Mouse (Mus musculus) cerebellum, adult 2 months (tissue): ENCODE measurements around the gene Tfap4. TPM values are rescaled to one million over a fixed set of nuclear protein-coding genes. Genes with fewer than 3 reads are reported as not detected.
A peak's percentile ranks its signal among the peaks of the same experiment; 100 is the strongest.

Experiments
- DNase-seq, 2 experiments: peaks; one replicate each; pipeline ENCODE4 v3.0.0; 2021
- H3K27ac ChIP-seq: fragments of 200-500 bp; 2 replicates; pipeline ENCODE4 v1.5.1; 2012; ENCODE audit warnings: low read length, control low read depth, inconsistent platforms; ENCODE audit not compliant: insufficient read depth
- H3K27me3 ChIP-seq: fragments of 200-500 bp; 2 replicates; pipeline ENCODE4 v1.6.1; 2012; ENCODE audit warnings: inconsistent platforms, mild to moderate bottlenecking, low read length, moderate library complexity; ENCODE audit not compliant: control insufficient read depth, insufficient read depth
- H3K4me1 ChIP-seq: fragments of 200-500 bp; 2 replicates; pipeline ENCODE4 v1.6.1; 2011; ENCODE audit warnings: low read length; ENCODE audit not compliant: control insufficient read depth, insufficient read depth
- H3K4me3 ChIP-seq: fragments of 200-500 bp; replicated peaks from 2 replicates; pipeline ENCODE3; 2011; ENCODE audit warnings: mild to moderate bottlenecking, low read depth, low read length, control low read depth; ENCODE audit not compliant: insufficient read depth
- CTCF ChIP-seq: fragments of 200-500 bp; IDR thresholded peaks from 2 replicates; pipeline ENCODE4 v1.5.1; 2011; ENCODE audit warnings: low read depth, mild to moderate bottlenecking, control low read depth, low read length, moderate library complexity, borderline replicate concordance; ENCODE audit not compliant: insufficient read depth
- POLR2A ChIP-seq: fragments of 200-500 bp; IDR thresholded peaks from 2 replicates; pipeline ENCODE4 v1.6.1; 2011; ENCODE audit warnings: low read length, control low read depth, borderline replicate concordance; ENCODE audit not compliant: insufficient read depth
- WGBS: fragments of 180-500 bp; shearing (Covaris S2); methylation state at CpG from one replicate; pipeline ENCODE4 v1.1.7; 2018; 5-methylcytosine and 5-hydroxymethylcytosine counted together
- polyA plus RNA-seq: library from polyadenylated mRNA; depleted of rRNA; stranded (reverse); fragments of >200 nt; gene quantifications from 2 replicates; pipeline ENCODE4 v1.2.3, GENCODE M21; 2012

Tfap4 gene
- polyA plus RNA-seq, 1 experiment: 9.8 TPM

DNA sequence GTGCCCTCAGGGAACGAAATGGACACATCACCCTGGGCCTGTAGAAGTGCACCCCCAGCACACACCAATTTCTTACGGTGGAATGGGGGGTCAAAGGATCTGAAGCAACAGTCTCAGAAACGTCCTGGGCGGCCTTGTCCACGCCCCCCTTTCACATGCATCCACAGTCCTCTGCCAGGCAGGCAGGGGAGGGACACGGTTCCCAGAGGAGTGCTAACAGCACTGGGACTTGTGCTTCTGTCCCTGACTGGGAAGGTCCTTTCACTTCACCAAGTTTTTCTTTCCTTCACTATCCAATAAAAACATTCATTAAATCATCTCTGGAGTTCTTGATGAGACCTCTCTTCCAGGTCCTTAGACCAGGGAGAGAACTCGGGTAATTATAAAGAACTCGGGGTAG is 39.0 kb downstream of the Tfap4 start:
- no peak overlapping the region for H3K27ac ChIP-seq
- no peak for DNase-seq
- TF ChIP-seq POLR2A (no peak), CTCF (no peak)
- H3K27me3 ChIP-seq: no peaks in the 10 kb centered on the region
- peaks cover 6% of the 10 kb centered on the region for H3K4me1 ChIP-seq
- 88% methylated on average over 8 of the region's 8 CpGs for WGBS
- no peak overlapping the region for H3K4me3 ChIP-seq

DNA sequence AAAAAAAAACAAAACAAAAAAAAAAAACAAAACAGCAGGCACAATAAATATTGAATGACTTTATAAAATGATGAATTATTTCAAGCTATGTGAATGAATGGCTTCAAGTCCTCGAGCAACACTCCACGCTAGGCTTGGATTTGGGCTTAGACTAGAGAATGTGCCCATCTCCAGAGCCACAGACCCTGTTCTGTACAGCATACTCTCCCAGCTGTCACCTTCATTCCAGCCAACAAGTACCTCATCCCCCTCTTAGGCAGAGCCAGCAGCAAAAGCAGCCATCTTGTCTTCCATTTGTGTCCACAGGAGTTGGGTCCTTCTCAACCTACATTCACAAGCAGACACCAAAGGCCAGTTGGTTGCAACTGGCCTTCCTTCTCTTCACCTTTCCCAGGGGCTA is 39.8 kb downstream of the Tfap4 start:
- peaks cover 6% of the 10 kb centered on the region for H3K4me1 ChIP-seq
- H3K27me3 ChIP-seq: no peaks in the 10 kb centered on the region
- 99% methylated on average over 2 of the region's 2 CpGs for WGBS
- H3K4me3 ChIP-seq: no peak overlapping the region
- no peak for DNase-seq
- H3K27ac ChIP-seq: no peak overlapping the region
- no peak for TF ChIP-seq CTCF
- TF ChIP-seq POLR2A: no peak

DNA sequence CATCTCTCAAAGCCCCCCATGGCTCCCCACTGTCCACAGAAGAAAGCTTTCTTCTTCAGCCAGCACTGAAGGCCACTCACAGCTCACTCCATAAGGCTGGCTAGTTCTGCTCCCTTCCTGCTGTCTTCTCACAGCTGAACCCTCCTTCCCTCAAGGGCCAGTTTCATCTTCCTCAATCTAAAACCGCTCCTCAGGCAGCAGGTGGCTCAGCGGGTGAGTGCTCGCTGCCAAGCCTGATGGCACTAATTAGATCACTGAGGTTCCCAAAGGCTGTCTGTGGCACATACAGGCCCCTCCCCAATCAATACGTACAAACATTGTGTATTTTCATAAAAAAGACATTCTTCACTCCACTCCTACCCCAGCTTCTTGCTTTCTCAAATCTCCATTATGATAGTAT is 40.5 kb downstream of the Tfap4 start:
- H3K27me3 ChIP-seq: no peaks in the 10 kb centered on the region
- H3K27ac ChIP-seq: no peak overlapping the region
- TF ChIP-seq CTCF: no peak
- TF ChIP-seq POLR2A: no peak
- peak; percentile 45 to 58 for DNase-seq
- no peak overlapping the region for H3K4me3 ChIP-seq
- WGBS: 3% methylated on average over 4 of the region's 4 CpGs
- H3K4me1 ChIP-seq: peaks cover 6% of the 10 kb centered on the region

DNA sequence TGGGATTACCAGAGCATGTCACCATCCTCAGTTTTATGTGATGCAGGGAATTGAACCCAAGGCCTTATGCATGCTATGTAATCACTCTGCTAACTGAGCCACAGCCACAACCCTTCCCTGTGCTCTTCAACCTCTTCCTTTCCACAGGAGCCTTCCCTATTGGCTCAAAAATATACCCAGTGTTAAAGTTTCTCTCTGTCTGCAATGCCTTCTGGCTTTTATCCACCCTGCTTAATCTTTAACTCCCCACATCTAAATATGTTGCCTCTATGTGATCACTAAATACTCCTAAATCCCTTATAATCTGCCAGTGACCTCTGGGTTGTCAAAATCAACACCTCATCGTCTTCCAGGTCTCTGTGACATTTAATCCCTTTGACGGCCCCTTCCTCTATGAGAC is 41.7 kb downstream of the Tfap4 start:
- no peaks in the 10 kb centered on the region for H3K27me3 ChIP-seq
- 93% methylated on average over 2 of the region's 2 CpGs for WGBS
- H3K4me1 ChIP-seq: peaks cover 6% of the 10 kb centered on the region
- no peak overlapping the region for H3K4me3 ChIP-seq
- H3K27ac ChIP-seq: no peak overlapping the region
- DNase-seq: no peak
- TF ChIP-seq POLR2A (no peak), CTCF (no peak)

DNA sequence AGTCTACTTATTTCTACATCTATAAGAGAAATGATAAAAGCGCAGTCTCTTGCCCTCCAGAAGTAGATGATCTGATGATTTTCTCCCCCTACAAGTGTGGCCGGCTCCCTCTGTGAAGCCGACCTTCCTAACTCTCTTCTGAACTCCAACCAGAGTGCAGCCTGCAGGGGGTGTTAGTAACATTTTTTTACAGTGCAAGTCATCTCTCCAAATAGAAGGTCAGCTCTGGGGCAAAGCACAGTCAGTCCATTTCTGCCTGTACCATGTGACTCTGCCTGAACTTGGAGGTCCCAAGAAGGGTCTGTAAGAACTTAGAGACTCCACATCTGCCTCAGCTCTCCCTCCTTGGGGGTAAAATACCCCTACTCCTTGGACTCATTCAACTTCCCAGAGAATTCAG is 45.3 kb downstream of the Tfap4 start:
- Histone ChIP-seq H3K27me3 (no peaks in the 10 kb centered on the region), H3K4me3 (no peak overlapping the region), H3K4me1 (peaks cover 6% of the 10 kb centered on the region), H3K27ac (no peak overlapping the region)
- TF ChIP-seq POLR2A (no peak), CTCF (no peak)
- 89% methylated on average over 3 of the region's 3 CpGs for WGBS
- no peak for DNase-seq

DNA sequence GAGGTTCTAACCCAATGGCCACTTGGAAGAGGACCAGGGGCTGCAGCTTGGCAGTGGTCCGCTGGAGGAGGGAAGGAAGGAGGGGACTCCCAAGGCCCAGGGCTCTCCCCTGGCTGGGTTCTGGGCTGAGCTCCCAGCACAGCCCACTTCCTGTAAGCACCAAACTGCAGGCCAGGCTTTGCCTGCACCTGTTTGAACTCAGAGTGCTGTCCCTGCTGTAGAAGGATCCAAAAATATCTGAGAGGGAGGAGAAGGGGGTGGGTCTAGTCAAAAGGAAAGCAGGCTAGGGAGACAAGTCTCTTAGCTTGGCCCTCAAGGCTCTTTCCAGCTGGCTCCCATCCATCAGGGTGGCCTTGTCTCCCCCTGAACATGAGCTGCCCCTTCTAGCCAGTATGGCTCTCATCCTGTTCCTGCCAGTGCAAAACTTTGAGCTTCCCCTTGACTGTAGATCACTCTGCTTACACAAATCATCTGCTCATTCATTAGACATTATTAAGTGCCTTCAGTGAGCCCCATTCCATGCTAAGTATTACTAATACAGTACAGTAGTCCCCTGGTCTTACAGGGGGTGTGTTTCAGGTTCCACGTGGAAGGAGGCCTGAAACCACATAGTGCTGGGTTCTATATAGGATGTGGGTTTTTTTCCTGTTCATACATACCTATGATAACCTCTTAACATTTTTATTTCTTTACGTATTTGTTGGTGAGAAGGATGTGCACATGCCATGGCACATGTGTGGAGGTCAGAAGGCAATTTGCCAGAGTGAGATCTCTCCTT is 46.8 kb downstream of the Tfap4 start:
- H3K27me3 ChIP-seq: no peaks in the 10 kb centered on the region
- no peak overlapping the region for H3K27ac ChIP-seq
- no peak overlapping the region for H3K4me3 ChIP-seq
- TF ChIP-seq CTCF (no peak), POLR2A (no peak)
- 59% methylated on average over 3 of the region's 3 CpGs for WGBS
- peak in 1 of 2 experiments; percentile 11 for DNase-seq
- no peaks in the 10 kb centered on the region; the same call in 1 of the 2 replicates for H3K4me1 ChIP-seq

DNA sequence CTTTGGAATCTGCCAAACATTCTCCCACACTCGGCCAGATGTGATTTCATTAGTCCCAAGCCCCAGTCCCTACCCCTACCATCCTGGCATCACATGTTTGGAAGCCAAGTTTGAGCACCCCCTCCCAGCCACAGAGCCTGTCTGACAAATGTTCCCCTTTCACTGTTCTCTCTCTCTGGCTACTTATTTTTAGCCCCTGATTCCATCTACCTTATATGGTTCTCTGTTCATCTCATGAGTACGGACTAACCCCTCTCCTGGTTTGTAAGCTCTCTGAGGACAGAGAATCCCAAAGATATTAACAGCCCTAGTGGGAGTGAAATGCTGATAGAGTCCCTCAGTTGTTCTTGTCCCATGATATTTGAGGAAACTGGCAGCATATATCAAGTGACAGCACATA is 48.3 kb downstream of the Tfap4 start:
- no peaks in the 10 kb centered on the region; the same call in 1 of the 2 replicates for H3K4me1 ChIP-seq
- no peaks in the 10 kb centered on the region for H3K27me3 ChIP-seq
- no peak for DNase-seq
- 90% methylated on average over 2 of the region's 2 CpGs for WGBS
- no peak overlapping the region for H3K27ac ChIP-seq
- TF ChIP-seq CTCF: no peak
- no peak for TF ChIP-seq POLR2A
- H3K4me3 ChIP-seq: no peak overlapping the region

DNA sequence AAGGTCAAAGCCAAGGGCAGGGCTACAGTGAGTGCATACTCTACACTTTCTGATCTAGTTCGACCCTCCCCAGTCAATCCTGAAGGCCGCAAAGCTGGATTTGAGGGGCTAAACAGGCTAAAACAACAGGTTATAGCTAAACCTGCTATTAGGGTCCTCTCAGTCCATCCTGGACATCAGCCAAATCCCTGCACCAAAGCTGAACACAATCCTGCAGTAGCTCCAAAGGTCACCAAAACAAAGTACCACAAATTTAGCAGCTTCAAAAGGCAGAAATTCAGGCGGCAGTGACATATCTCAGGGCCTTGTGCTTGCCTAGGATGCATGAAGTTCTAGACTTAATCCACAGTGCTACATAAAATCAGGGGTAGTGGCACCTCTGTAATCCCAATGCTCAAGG is 53.5 kb downstream of the Tfap4 start:
- 87% methylated on average over 3 of the region's 3 CpGs for WGBS
- no peak overlapping the region for H3K4me3 ChIP-seq
- H3K27ac ChIP-seq: no peak overlapping the region
- H3K27me3 ChIP-seq: no peaks in the 10 kb centered on the region
- TF ChIP-seq CTCF (no peak), POLR2A (no peak)
- H3K4me1 ChIP-seq: no peaks in the 10 kb centered on the region
- no peak for DNase-seq
